17 mouse cellular contexts compared by ENCODE assay signal in genomic region chr1:164522377-164523150, GRCm38 (mm10).
"Had no signal": no experiment of that assay in that cellular context is flagged by ENCODE, and none has a peak within 500 bp of the region (broad histone marks: within the 10 kb centered on the region; RNA-seq: fewer than 3 reads in every experiment).

No protein-coding gene starts in this region.

- H3K4me2 ChIP-seq: limb, embryonic 12.5 days; limb, embryonic 15.5 days; liver, embryonic 11.5 days; lung, embryonic 15.5 days; midbrain, embryonic 11.5 days had no signal

- H3K4me1 ChIP-seq: limb, embryonic 12.5 days; limb, embryonic 15.5 days; lung, embryonic 15.5 days had no signal

- H3K4me3 ChIP-seq: limb, embryonic 12.5 days; limb, embryonic 15.5 days; lung, embryonic 15.5 days had no signal

- H3K9me3 ChIP-seq: limb, embryonic 12.5 days; limb, embryonic 15.5 days; lung, embryonic 15.5 days had no signal

- H3K27ac ChIP-seq: limb, embryonic 12.5 days; limb, embryonic 15.5 days; liver, embryonic 14.5 days had no signal

- ATAC-seq: liver, postnatal 0 days had no signal

- H3K9ac ChIP-seq: limb, embryonic 12.5 days; limb, embryonic 15.5 days; liver, embryonic 14.5 days; liver, postnatal 0 days; lung, embryonic 15.5 days had no signal

- H3K36me3 ChIP-seq: limb, embryonic 12.5 days; limb, embryonic 15.5 days; lung, embryonic 15.5 days had no signal

- DNase-seq: kidney, adult 9 months; kidney, postnatal 14 days; kidney, postnatal 4 days; left cerebral cortex, postnatal 4 days; liver, postnatal 0 days; lung, postnatal 10 days; lung, postnatal 4 days; midbrain, embryonic 14.5 days; right cerebral cortex, postnatal 4 days; thymus, adult 18-20 months; thymus, postnatal 4 days had no signal

- H3K27me3 ChIP-seq: limb, embryonic 12.5 days; limb, embryonic 15.5 days; lung, embryonic 15.5 days had no signal
